Mouse (Mus musculus): ENCODE measurements around the gene Kank4. TPM values are rescaled to one million over a fixed set of nuclear protein-coding genes. Genes with fewer than 3 reads are reported as not detected.

Kank4 gene
- polyA plus RNA-seq, 1 experiment from 2014 or later = 3.3 TPM

GRCm38 (mm10) chr4:98758012-98758821 is 59.1 kb downstream of the Kank4 start:
- H3K27me3 ChIP-seq (ENCODE audit: control insufficient read depth, insufficient read depth, low read length) = no peaks in the 10 kb centered on the region
- ATAC-seq (replicated peaks; ENCODE audit: insufficient number of reproducible peaks, low FRiP score, low TSS enrichment, low read depth) = peak; percentile 42; the same call in 1 of the 2 replicates
- no peak for DNase-seq (ENCODE audit: low spot score)
- WGBS = 55% methylated on average over 4 of the region's 4 CpGs
- peaks cover 4% of the 10 kb centered on the region; the same call in 1 of the 2 replicates for H3K36me3 ChIP-seq (replicated peaks; ENCODE audit: control insufficient read depth, insufficient read depth, low read depth, low read length)
- H3K4me3 ChIP-seq (ENCODE audit: low read depth, low read length) = no peak overlapping the region
- no peak overlapping the region for H3K27ac ChIP-seq (replicated peaks; ENCODE audit: low read depth, low read length)
- H3K4me2 ChIP-seq (ENCODE audit: low read depth, low read length) = no peak overlapping the region
- H3K9ac ChIP-seq (replicated peaks; ENCODE audit: low read length) = no peak overlapping the region
- no peaks in the 10 kb centered on the region for H3K4me1 ChIP-seq (ENCODE audit: control insufficient read depth, insufficient read depth, low read length)
- no peaks in the 10 kb centered on the region for H3K9me3 ChIP-seq (replicated peaks; ENCODE audit: control insufficient read depth, low read length)

- H3K4me3 ChIP-seq (ENCODE audit: low read depth, low read length) = no peak overlapping the region
- no peaks in the 10 kb centered on the region for H3K27me3 ChIP-seq (ENCODE audit: control insufficient read depth, insufficient read depth, low read length)
- no peak overlapping the region for H3K9ac ChIP-seq (replicated peaks; ENCODE audit: low read length)
- H3K9me3 ChIP-seq (replicated peaks; ENCODE audit: control insufficient read depth, low read length) = no peaks in the 10 kb centered on the region
- DNase-seq (ENCODE audit: low spot score) (peak; percentile 21), ATAC-seq (replicated peaks; ENCODE audit: insufficient number of reproducible peaks, low FRiP score, low TSS enrichment, low read depth) (peak; percentile 45; the same call in 1 of the 2 replicates)
- no peaks in the 10 kb centered on the region for H3K4me1 ChIP-seq (ENCODE audit: control insufficient read depth, insufficient read depth, low read length)
- peaks cover 4% of the 10 kb centered on the region; the same call in 1 of the 2 replicates for H3K36me3 ChIP-seq (replicated peaks; ENCODE audit: control insufficient read depth, insufficient read depth, low read depth, low read length)
- no peak overlapping the region for H3K27ac ChIP-seq (replicated peaks; ENCODE audit: low read depth, low read length)
- WGBS = 24% methylated on average over 11 of the region's 11 CpGs
- H3K4me2 ChIP-seq (ENCODE audit: low read depth, low read length) = no peak overlapping the region
Observed at GRCm38 (mm10) chr4:98756141-98756540, 61.2 kb downstream of the Kank4 start.

GRCm38 (mm10) chr4:98754456-98754855 is 62.9 kb downstream of the Kank4 start:
- no peak overlapping the region for H3K4me3 ChIP-seq (ENCODE audit: low read depth, low read length)
- H3K36me3 ChIP-seq (replicated peaks; ENCODE audit: control insufficient read depth, insufficient read depth, low read depth, low read length) = no peaks in the 10 kb centered on the region
- H3K27me3 ChIP-seq (ENCODE audit: control insufficient read depth, insufficient read depth, low read length) = no peaks in the 10 kb centered on the region
- DNase-seq (ENCODE audit: low spot score) = no peak
- H3K27ac ChIP-seq (replicated peaks; ENCODE audit: low read depth, low read length) = no peak overlapping the region
- ATAC-seq (replicated peaks; ENCODE audit: insufficient number of reproducible peaks, low FRiP score, low TSS enrichment, low read depth) = no peak
- no peaks in the 10 kb centered on the region for H3K9me3 ChIP-seq (replicated peaks; ENCODE audit: control insufficient read depth, low read length)
- H3K4me1 ChIP-seq (ENCODE audit: control insufficient read depth, insufficient read depth, low read length) = no peaks in the 10 kb centered on the region
- 82% methylated on average over 4 of the region's 4 CpGs for WGBS
- H3K9ac ChIP-seq (replicated peaks; ENCODE audit: low read length) = no peak overlapping the region
- no peak overlapping the region for H3K4me2 ChIP-seq (ENCODE audit: low read depth, low read length)

GRCm38 (mm10) chr4:98743906-98744210 is 73.5 kb downstream of the Kank4 start:
- WGBS = 17% methylated on average over 7 of the region's 7 CpGs
- DNase-seq (ENCODE audit: low spot score) (peak; percentile 62), ATAC-seq (replicated peaks; ENCODE audit: insufficient number of reproducible peaks, low FRiP score, low TSS enrichment, low read depth) (no peak)
- H3K9me3 ChIP-seq (replicated peaks; ENCODE audit: control insufficient read depth, low read length) = no peaks in the 10 kb centered on the region
- H3K4me1 ChIP-seq (ENCODE audit: control insufficient read depth, insufficient read depth, low read length) = no peaks in the 10 kb centered on the region
- H3K4me2 ChIP-seq (ENCODE audit: low read depth, low read length) = no peak overlapping the region
- no peaks in the 10 kb centered on the region for H3K36me3 ChIP-seq (replicated peaks; ENCODE audit: control insufficient read depth, insufficient read depth, low read depth, low read length)
- no peak overlapping the region for H3K9ac ChIP-seq (replicated peaks; ENCODE audit: low read length)
- no peak overlapping the region for H3K27ac ChIP-seq (replicated peaks; ENCODE audit: low read depth, low read length)
- H3K4me3 ChIP-seq (ENCODE audit: low read depth, low read length) = no peak overlapping the region
- no peaks in the 10 kb centered on the region for H3K27me3 ChIP-seq (ENCODE audit: control insufficient read depth, insufficient read depth, low read length)

GRCm38 (mm10) chr4:98743209-98743905 is 74.0 kb downstream of the Kank4 start:
- Histone ChIP-seq H3K36me3 (replicated peaks; ENCODE audit: control insufficient read depth, insufficient read depth, low read depth, low read length) (no peaks in the 10 kb centered on the region), H3K9me3 (replicated peaks; ENCODE audit: control insufficient read depth, low read length) (no peaks in the 10 kb centered on the region), H3K4me3 (ENCODE audit: low read depth, low read length) (no peak overlapping the region), H3K27ac (replicated peaks; ENCODE audit: low read depth, low read length) (no peak overlapping the region), H3K4me2 (ENCODE audit: low read depth, low read length) (no peak overlapping the region), H3K4me1 (ENCODE audit: control insufficient read depth, insufficient read depth, low read length) (no peaks in the 10 kb centered on the region), H3K27me3 (ENCODE audit: control insufficient read depth, insufficient read depth, low read length) (no peaks in the 10 kb centered on the region), H3K9ac (replicated peaks; ENCODE audit: low read length) (no peak overlapping the region)
- ATAC-seq (replicated peaks; ENCODE audit: insufficient number of reproducible peaks, low FRiP score, low TSS enrichment, low read depth) (no peak), DNase-seq (ENCODE audit: low spot score) (no peak)
- 73% methylated on average over 3 of the region's 3 CpGs for WGBS

- DNase-seq (ENCODE audit: low spot score) (peak; percentile 71), ATAC-seq (replicated peaks; ENCODE audit: insufficient number of reproducible peaks, low FRiP score, low TSS enrichment, low read depth) (no peak)
- Histone ChIP-seq H3K36me3 (replicated peaks; ENCODE audit: control insufficient read depth, insufficient read depth, low read depth, low read length) (no peaks in the 10 kb centered on the region), H3K4me3 (ENCODE audit: low read depth, low read length) (no peak overlapping the region), H3K4me2 (ENCODE audit: low read depth, low read length) (no peak overlapping the region), H3K9ac (replicated peaks; ENCODE audit: low read length) (no peak overlapping the region), H3K4me1 (ENCODE audit: control insufficient read depth, insufficient read depth, low read length) (no peaks in the 10 kb centered on the region), H3K27me3 (ENCODE audit: control insufficient read depth, insufficient read depth, low read length) (no peaks in the 10 kb centered on the region), H3K27ac (replicated peaks; ENCODE audit: low read depth, low read length) (no peak overlapping the region), H3K9me3 (replicated peaks; ENCODE audit: control insufficient read depth, low read length) (no peaks in the 10 kb centered on the region)
- 44% methylated on average over 2 of the region's 2 CpGs for WGBS
Observed at GRCm38 (mm10) chr4:98739753-98740152, 77.6 kb downstream of the Kank4 start.

GRCm38 (mm10) chr4:98733660-98734059 is 83.7 kb downstream of the Kank4 start:
- no peak overlapping the region for H3K9ac ChIP-seq (replicated peaks; ENCODE audit: low read length)
- no peak overlapping the region for H3K4me3 ChIP-seq (ENCODE audit: low read depth, low read length)
- DNase-seq (ENCODE audit: low spot score) (no peak), ATAC-seq (replicated peaks; ENCODE audit: insufficient number of reproducible peaks, low FRiP score, low TSS enrichment, low read depth) (no peak)
- 96% methylated on average over 16 of the region's 16 CpGs for WGBS
- no peaks in the 10 kb centered on the region for H3K9me3 ChIP-seq (replicated peaks; ENCODE audit: control insufficient read depth, low read length)
- no peaks in the 10 kb centered on the region for H3K4me1 ChIP-seq (ENCODE audit: control insufficient read depth, insufficient read depth, low read length)
- no peaks in the 10 kb centered on the region for H3K27me3 ChIP-seq (ENCODE audit: control insufficient read depth, insufficient read depth, low read length)
- no peaks in the 10 kb centered on the region for H3K36me3 ChIP-seq (replicated peaks; ENCODE audit: control insufficient read depth, insufficient read depth, low read depth, low read length)
- H3K27ac ChIP-seq (replicated peaks; ENCODE audit: low read depth, low read length) = no peak overlapping the region
- no peak overlapping the region for H3K4me2 ChIP-seq (ENCODE audit: low read depth, low read length)

- WGBS = 53% methylated on average over 7 of the region's 7 CpGs
- ATAC-seq (replicated peaks; ENCODE audit: insufficient number of reproducible peaks, low FRiP score, low TSS enrichment, low read depth) = no peak
- Histone ChIP-seq H3K27ac (replicated peaks; ENCODE audit: low read depth, low read length) (no peak overlapping the region), H3K9me3 (replicated peaks; ENCODE audit: control insufficient read depth, low read length) (no peaks in the 10 kb centered on the region), H3K4me2 (ENCODE audit: low read depth, low read length) (no peak overlapping the region), H3K36me3 (replicated peaks; ENCODE audit: control insufficient read depth, insufficient read depth, low read depth, low read length) (no peaks in the 10 kb centered on the region), H3K27me3 (ENCODE audit: control insufficient read depth, insufficient read depth, low read length) (peaks cover 16% of the 10 kb centered on the region), H3K9ac (replicated peaks; ENCODE audit: low read length) (no peak overlapping the region), H3K4me1 (ENCODE audit: control insufficient read depth, insufficient read depth, low read length) (peaks cover 4% of the 10 kb centered on the region; the same call in 1 of the 2 replicates), H3K4me3 (ENCODE audit: low read depth, low read length) (no peak overlapping the region)
- no peak for DNase-seq (ENCODE audit: low spot score)
Observed at GRCm38 (mm10) chr4:98728716-98729115, 88.6 kb downstream of the Kank4 start.

Data from embryonic facial prominence, embryonic 11.5 days (tissue).